Mouse (Mus musculus): Measurements from ENCODE around the gene Kcnmb4. TPM values are rescaled to one million over a fixed set of nuclear protein-coding genes. Genes with fewer than 3 reads are reported as not detected.

The Kcnmb4 gene
- total and polyA plus RNA-seq, 3 experiments, result 0.18 to 0.82 (median 0.41) TPM

GRCm38 (mm10) chr10:116396966-116397365, 76.7 kb downstream of the Kcnmb4 start:
- no peaks in the 10 kb centered on the region for H3K27me3 ChIP-seq (ENCODE audit: control insufficient read depth, insufficient read depth, low read length)
- H3K79me2 ChIP-seq (replicated peaks; ENCODE audit: control insufficient read depth, insufficient read depth, low read length), result no peaks in the 10 kb centered on the region
- H3K4me3 ChIP-seq, result no peak overlapping the region
- intact Hi-C loops (cut with DNase I), result no loop called here
- TF ChIP-seq CTCF (IDR thresholded peaks at IDR 0.05), result no peak
- no peak for TF ChIP-seq EP300 (IDR thresholded peaks at IDR 0.05; ENCODE audit: insufficient read depth, low read depth, low read length)
- TF ChIP-seq POLR2A (IDR thresholded peaks at IDR 0.05; ENCODE audit: insufficient read depth, low read depth, low read length), result no peak
- H3K4me1 ChIP-seq (ENCODE audit: control insufficient read depth, insufficient read depth, low read length), result no peaks in the 10 kb centered on the region; the same call in 1 of the 2 replicates
- DNase-seq, result no peak
- H3K36me3 ChIP-seq (ENCODE audit: control insufficient read depth, insufficient read depth, low read length), result no peaks in the 10 kb centered on the region
- H3K9ac ChIP-seq (ENCODE audit: low read depth, low read length), result no peak overlapping the region
- H3K27ac ChIP-seq, result no peak overlapping the region
- WGBS, result 89% methylated on average over 13 of the region's 13 CpGs

GRCm38 (mm10) chr10:116396279-116396678, 77.4 kb downstream of the Kcnmb4 start:
- no peaks in the 10 kb centered on the region; the same call in 1 of the 2 replicates for H3K4me1 ChIP-seq (ENCODE audit: control insufficient read depth, insufficient read depth, low read length)
- intact Hi-C loops (cut with DNase I), result no loop called here

GRCm38 (mm10) chr10:116394585-116394984, 79.1 kb downstream of the Kcnmb4 start:
- no peaks in the 10 kb centered on the region for H3K36me3 ChIP-seq (ENCODE audit: control insufficient read depth, insufficient read depth, low read length)
- no peak for DNase-seq
- intact Hi-C loops (cut with DNase I), result no loop called here
- WGBS, result 9% methylated on average over 4 of the region's 4 CpGs
- no peak overlapping the region for H3K4me3 ChIP-seq
- H3K27me3 ChIP-seq (ENCODE audit: control insufficient read depth, insufficient read depth, low read length), result no peaks in the 10 kb centered on the region
- H3K4me1 ChIP-seq (ENCODE audit: control insufficient read depth, insufficient read depth, low read length), result no peaks in the 10 kb centered on the region; the same call in 1 of the 2 replicates
- H3K9ac ChIP-seq (ENCODE audit: low read depth, low read length), result no peak overlapping the region
- H3K79me2 ChIP-seq (replicated peaks; ENCODE audit: control insufficient read depth, insufficient read depth, low read length), result no peaks in the 10 kb centered on the region
- H3K27ac ChIP-seq, result no peak overlapping the region
- TF ChIP-seq CTCF (IDR thresholded peaks at IDR 0.05), result no peak
- no peak for TF ChIP-seq EP300 (IDR thresholded peaks at IDR 0.05; ENCODE audit: insufficient read depth, low read depth, low read length)
- no peak for TF ChIP-seq POLR2A (IDR thresholded peaks at IDR 0.05; ENCODE audit: insufficient read depth, low read depth, low read length)

More at GRCm38 (mm10) chr10:116396279-116396678, 77.4 kb downstream of the Kcnmb4 start:
- Histone ChIP-seq H3K36me3 (ENCODE audit: control insufficient read depth, insufficient read depth, low read length) (no peaks in the 10 kb centered on the region), H3K4me3 (no peak overlapping the region), H3K9ac (ENCODE audit: low read depth, low read length) (no peak overlapping the region), H3K27me3 (ENCODE audit: control insufficient read depth, insufficient read depth, low read length) (no peaks in the 10 kb centered on the region), H3K27ac (no peak overlapping the region), H3K79me2 (replicated peaks; ENCODE audit: control insufficient read depth, insufficient read depth, low read length) (no peaks in the 10 kb centered on the region)
- DNase-seq, result no peak
- WGBS, result 83% methylated on average over 5 of the region's 5 CpGs
- TF ChIP-seq POLR2A (IDR thresholded peaks at IDR 0.05; ENCODE audit: insufficient read depth, low read depth, low read length) (no peak), CTCF (IDR thresholded peaks at IDR 0.05) (no peak), EP300 (IDR thresholded peaks at IDR 0.05; ENCODE audit: insufficient read depth, low read depth, low read length) (no peak)

- intact Hi-C loops (cut with DNase I), result no loop called here
- H3K79me2 ChIP-seq (replicated peaks; ENCODE audit: control insufficient read depth, insufficient read depth, low read length), result no peaks in the 10 kb centered on the region
- no peaks in the 10 kb centered on the region for H3K27me3 ChIP-seq (ENCODE audit: control insufficient read depth, insufficient read depth, low read length)
- no peak overlapping the region for H3K4me3 ChIP-seq
- 48% methylated on average over 9 of the region's 9 CpGs for WGBS
- H3K27ac ChIP-seq, result no peak overlapping the region
- H3K36me3 ChIP-seq (ENCODE audit: control insufficient read depth, insufficient read depth, low read length), result no peaks in the 10 kb centered on the region
- H3K9ac ChIP-seq (ENCODE audit: low read depth, low read length), result no peak overlapping the region
- no peak for DNase-seq
- no peaks in the 10 kb centered on the region; the same call in 1 of the 2 replicates for H3K4me1 ChIP-seq (ENCODE audit: control insufficient read depth, insufficient read depth, low read length)
- TF ChIP-seq EP300 (IDR thresholded peaks at IDR 0.05; ENCODE audit: insufficient read depth, low read depth, low read length), result no peak
- no peak for TF ChIP-seq POLR2A (IDR thresholded peaks at IDR 0.05; ENCODE audit: insufficient read depth, low read depth, low read length)
- no peak for TF ChIP-seq CTCF (IDR thresholded peaks at IDR 0.05)
Observed at GRCm38 (mm10) chr10:116393790-116394475, 79.7 kb downstream of the Kcnmb4 start.

- DNase-seq, result no peak
- Histone ChIP-seq H3K79me2 (replicated peaks; ENCODE audit: control insufficient read depth, insufficient read depth, low read length) (no peaks in the 10 kb centered on the region), H3K9ac (ENCODE audit: low read depth, low read length) (no peak overlapping the region), H3K36me3 (ENCODE audit: control insufficient read depth, insufficient read depth, low read length) (peaks cover 4% of the 10 kb centered on the region; the same call in 1 of the 2 replicates), H3K27ac (no peak overlapping the region), H3K27me3 (ENCODE audit: control insufficient read depth, insufficient read depth, low read length) (no peaks in the 10 kb centered on the region), H3K4me1 (ENCODE audit: control insufficient read depth, insufficient read depth, low read length) (peaks cover 4% of the 10 kb centered on the region), H3K4me3 (no peak overlapping the region)
- 87% methylated on average over 6 of the region's 6 CpGs for WGBS
- TF ChIP-seq POLR2A (IDR thresholded peaks at IDR 0.05; ENCODE audit: insufficient read depth, low read depth, low read length) (no peak), EP300 (IDR thresholded peaks at IDR 0.05; ENCODE audit: insufficient read depth, low read depth, low read length) (no peak), CTCF (IDR thresholded peaks at IDR 0.05) (no peak)
- intact Hi-C loops (cut with DNase I), result no loop called here
Observed at GRCm38 (mm10) chr10:116388840-116389239, 84.8 kb downstream of the Kcnmb4 start.

- Histone ChIP-seq H3K27me3 (ENCODE audit: control insufficient read depth, insufficient read depth, low read length) (no peaks in the 10 kb centered on the region), H3K4me3 (no peak overlapping the region), H3K4me1 (ENCODE audit: control insufficient read depth, insufficient read depth, low read length) (peaks cover 4% of the 10 kb centered on the region; the same call in 1 of the 2 replicates), H3K9ac (ENCODE audit: low read depth, low read length) (no peak overlapping the region), H3K27ac (no peak overlapping the region), H3K79me2 (replicated peaks; ENCODE audit: control insufficient read depth, insufficient read depth, low read length) (no peaks in the 10 kb centered on the region), H3K36me3 (ENCODE audit: control insufficient read depth, insufficient read depth, low read length) (peaks cover 6% of the 10 kb centered on the region; the same call in 1 of the 2 replicates)
- intact Hi-C loops (cut with DNase I), result no loop called here
- 30% methylated on average over 7 of the region's 7 CpGs for WGBS
- TF ChIP-seq CTCF (IDR thresholded peaks at IDR 0.05), result no peak
- no peak for TF ChIP-seq EP300 (IDR thresholded peaks at IDR 0.05; ENCODE audit: insufficient read depth, low read depth, low read length)
- no peak for TF ChIP-seq POLR2A (IDR thresholded peaks at IDR 0.05; ENCODE audit: insufficient read depth, low read depth, low read length)
- no peak for DNase-seq
Observed at GRCm38 (mm10) chr10:116386391-116386885, 87.2 kb downstream of the Kcnmb4 start.
